Mouse (Mus musculus) midbrain, embryonic 16.5 days (tissue): ENCODE measurements around the gene Pnrc1. TPM values are rescaled to one million over a fixed set of nuclear protein-coding genes. Genes with fewer than 3 reads are reported as not detected.

Source experiments
- ATAC-seq: fragments of 200-750 bp; cut with Nextera tagmentation; 2 replicates; pipeline ENCODE4 v1.8.0; 2017; ENCODE audit warnings: moderate TSS enrichment
- H3K27ac ChIP-seq: fragments of 300-500 bp; sonication (generic); 2 replicates; pipeline ENCODE4 v1.5.1; 2014; ENCODE audit warnings: mild to moderate bottlenecking, low read length, mixed read lengths
- H3K27me3 ChIP-seq: fragments of 300-500 bp; sonication (generic); 2 replicates; pipeline ENCODE4 v1.6.1; 2014; ENCODE audit warnings: low read depth, low read length, mixed read lengths; ENCODE audit not compliant: control insufficient read depth, insufficient read depth
- H3K36me3 ChIP-seq: fragments of 300-500 bp; sonication (generic); 2 replicates; pipeline ENCODE4 v1.6.1; 2014; ENCODE audit warnings: mild to moderate bottlenecking, low read length, moderate library complexity, mixed read lengths; ENCODE audit not compliant: control insufficient read depth, insufficient read depth
- H3K4me1 ChIP-seq: fragments of 300-500 bp; sonication (generic); 2 replicates; pipeline ENCODE4 v1.6.1; 2014; ENCODE audit warnings: mild to moderate bottlenecking, low read length, mixed read lengths; ENCODE audit not compliant: control insufficient read depth, insufficient read depth
- H3K4me2 ChIP-seq: fragments of 300-500 bp; sonication (generic); 2 replicates; pipeline ENCODE4 v1.6.1; 2014; ENCODE audit warnings: mild to moderate bottlenecking, low read length, mixed read lengths
- H3K4me3 ChIP-seq: fragments of 300-500 bp; sonication (generic); 2 replicates; pipeline ENCODE4 v1.5.1; 2014; ENCODE audit warnings: low read depth, mild to moderate bottlenecking, low read length, moderate library complexity, mixed read lengths
- H3K9ac ChIP-seq: fragments of 300-500 bp; sonication (generic); 2 replicates; pipeline ENCODE4 v1.6.1; 2014; ENCODE audit warnings: low read depth, low read length, mixed read lengths
- H3K9me3 ChIP-seq: fragments of 300-500 bp; sonication (generic); replicated peaks from 2 replicates; pipeline ENCODE4 v1.6.1; 2014; ENCODE audit warnings: mild to moderate bottlenecking, low read length, mixed read lengths; ENCODE audit not compliant: control insufficient read depth, poor library complexity, severe bottlenecking
- WGBS: fragments of 180-500 bp; shearing (Covaris S2); extraction: QIAGEN DNeasy Blood & Tissue Kit; methylation state at CpG from one replicate; pipeline ENCODE4 v1.1.7; 2014; 5-methylcytosine and 5-hydroxymethylcytosine counted together
- polyA plus RNA-seq: library from polyadenylated mRNA; unstranded; fragments of >200 nt; fragmentation: Nextera tagmentation; extraction: Ambion mirVana; gene quantifications from 2 replicates; pipeline ENCODE4 v1.2.1, GENCODE M21; 2015

Gene Pnrc1
- polyA plus RNA-seq, 1 experiment from 2014 or later: 48.7 TPM

GRCm38 (mm10) chr4:33250867-33251266, 39.1 kb downstream of the Pnrc1 start:
- Histone ChIP-seq H3K4me3 (no peak overlapping the region), H3K4me2 (no peak overlapping the region), H3K4me1 (peaks cover 11% of the 10 kb centered on the region), H3K36me3 (0 out of 2 replicates have a peak, but pooled peaks cover under 1% of the 10 kb centered on the region), H3K9ac (no peak overlapping the region), H3K27me3 (no peaks in the 10 kb centered on the region), H3K27ac (no peak overlapping the region), H3K9me3 (no peaks in the 10 kb centered on the region)
- ATAC-seq: no peak
- 89% methylated on average over 2 of the region's 2 CpGs for WGBS

- Histone ChIP-seq H3K27ac (no peak overlapping the region; the same call in 1 of the 2 replicates), H3K9ac (no peak overlapping the region), H3K4me1 (peaks cover 16% of the 10 kb centered on the region), H3K36me3 (peaks cover 8% of the 10 kb centered on the region; the same call in 1 of the 2 replicates), H3K9me3 (no peaks in the 10 kb centered on the region), H3K4me3 (no peak overlapping the region), H3K4me2 (no peak overlapping the region), H3K27me3 (no peaks in the 10 kb centered on the region)
- WGBS: 45% methylated on average over 1 of the region's 1 CpGs
- no peak for ATAC-seq
Measured at GRCm38 (mm10) chr4:33249716-33250230, 40.2 kb downstream of the Pnrc1 start.

GRCm38 (mm10) chr4:33248915-33249314, 41.0 kb downstream of the Pnrc1 start:
- Histone ChIP-seq H3K9me3 (no peaks in the 10 kb centered on the region), H3K36me3 (peaks cover 16% of the 10 kb centered on the region), H3K4me2 (peak overlapping the region; percentile 50), H3K27me3 (no peaks in the 10 kb centered on the region), H3K4me3 (peak overlapping the region; percentile 97), H3K9ac (peak overlapping the region; percentile 60), H3K27ac (peak overlapping the region; percentile 99), H3K4me1 (peaks cover 16% of the 10 kb centered on the region)
- ATAC-seq: no peak
- WGBS: 2% methylated on average over 4 of the region's 4 CpGs

GRCm38 (mm10) chr4:33248062-33248889, 41.7 kb downstream of the Pnrc1 start:
- H3K36me3 ChIP-seq: peaks cover 19% of the 10 kb centered on the region
- ATAC-seq: peak; percentile 95
- under 1% methylated on average over 88 of the region's 88 CpGs for WGBS

GRCm38 (mm10) chr4:33247479-33248053, 42.4 kb downstream of the Pnrc1 start:
- H3K4me1 ChIP-seq: peaks cover 16% of the 10 kb centered on the region
- peak overlapping the region; percentile 76 for H3K4me2 ChIP-seq
- peaks cover 19% of the 10 kb centered on the region for H3K36me3 ChIP-seq
- H3K9ac ChIP-seq: peak overlapping the region; percentile 93
- 0% methylated on average over 48 of the region's 60 CpGs for WGBS
- H3K27me3 ChIP-seq: no peaks in the 10 kb centered on the region
- peak overlapping the region; percentile 99 for H3K27ac ChIP-seq
- H3K4me3 ChIP-seq: peak overlapping the region; percentile 97
- no peaks in the 10 kb centered on the region for H3K9me3 ChIP-seq
- peak; percentile 92 for ATAC-seq

More at GRCm38 (mm10) chr4:33248062-33248889, 41.7 kb downstream of the Pnrc1 start:
- Histone ChIP-seq H3K27ac (peak overlapping the region; percentile 99), H3K4me1 (peaks cover 16% of the 10 kb centered on the region), H3K4me2 (peak overlapping the region; percentile 76), H3K9ac (peak overlapping the region; percentile 93), H3K9me3 (no peaks in the 10 kb centered on the region), H3K4me3 (peak overlapping the region; percentile 97), H3K27me3 (no peaks in the 10 kb centered on the region)

GRCm38 (mm10) chr4:33245853-33246395, 44.0 kb downstream of the Pnrc1 start:
- no peak overlapping the region for H3K9ac ChIP-seq
- 90% methylated on average over 14 of the region's 14 CpGs for WGBS
- peaks cover 19% of the 10 kb centered on the region for H3K36me3 ChIP-seq
- H3K4me1 ChIP-seq: peaks cover 16% of the 10 kb centered on the region
- ATAC-seq: no peak
- H3K4me3 ChIP-seq: no peak overlapping the region; the same call in 1 of the 2 replicates
- no peaks in the 10 kb centered on the region for H3K9me3 ChIP-seq
- no peaks in the 10 kb centered on the region for H3K27me3 ChIP-seq
- H3K27ac ChIP-seq: no peak overlapping the region
- peak overlapping the region; percentile 23 for H3K4me2 ChIP-seq

GRCm38 (mm10) chr4:33243921-33244320, 46.0 kb downstream of the Pnrc1 start:
- Histone ChIP-seq H3K9me3 (no peaks in the 10 kb centered on the region), H3K27me3 (no peaks in the 10 kb centered on the region), H3K4me2 (no peak overlapping the region), H3K27ac (no peak overlapping the region), H3K4me3 (no peak overlapping the region), H3K9ac (no peak overlapping the region), H3K36me3 (peaks cover 19% of the 10 kb centered on the region), H3K4me1 (peaks cover 16% of the 10 kb centered on the region)
- ATAC-seq: no peak
- 90% methylated on average over 4 of the region's 4 CpGs for WGBS

- Histone ChIP-seq H3K9me3 (no peaks in the 10 kb centered on the region), H3K27me3 (no peaks in the 10 kb centered on the region), H3K27ac (no peak overlapping the region), H3K4me1 (peaks cover 16% of the 10 kb centered on the region), H3K4me3 (no peak overlapping the region), H3K4me2 (no peak overlapping the region), H3K9ac (no peak overlapping the region), H3K36me3 (peaks cover 19% of the 10 kb centered on the region)
- no peak for ATAC-seq
- 70% methylated on average over 12 of the region's 12 CpGs for WGBS
Measured at GRCm38 (mm10) chr4:33243016-33243758, 46.8 kb downstream of the Pnrc1 start.
